Mouse (Mus musculus) cerebellum, adult 2 months (tissue): ENCODE measurements around the gene Casc4.

Experiments used
- CTCF ChIP-seq: fragments of 200-500 bp; IDR thresholded peaks from 2 replicates; pipeline ENCODE4 v1.5.1; 2011; ENCODE audit warnings: low read depth, mild to moderate bottlenecking, control low read depth, low read length, moderate library complexity, borderline replicate concordance; ENCODE audit not compliant: insufficient read depth
- POLR2A ChIP-seq: fragments of 200-500 bp; IDR thresholded peaks from 2 replicates; pipeline ENCODE4 v1.6.1; 2011; ENCODE audit warnings: low read length, control low read depth, borderline replicate concordance; ENCODE audit not compliant: insufficient read depth

GRCm38 (mm10) chr2:121842249-121842648 lies 24.5 kb upstream of the Casc4 start:
- TF ChIP-seq CTCF (no peak), POLR2A (no peak)
